Mouse (Mus musculus) ES-E14 (cell line): Measurements from ENCODE around the gene Hdac11.

Experiments
- CHD2 ChIP-seq: IDR thresholded peaks from 2 replicates; pipeline ENCODE4 v1.6.1; 2014; ENCODE audit warnings: mild to moderate bottlenecking, low read depth, low read length, inconsistent platforms
- HCFC1 ChIP-seq: IDR thresholded peaks from 2 replicates; pipeline ENCODE4 v1.6.1; 2012; ENCODE audit warnings: low read length, inconsistent platforms, borderline replicate concordance; ENCODE audit not compliant: insufficient read depth
- MAFK ChIP-seq: IDR thresholded peaks from 2 replicates; pipeline ENCODE4 v1.6.1; 2014; ENCODE audit warnings: mild to moderate bottlenecking, low read depth, low read length, inconsistent platforms; ENCODE audit not compliant: insufficient read depth
- ZC3H11A ChIP-seq: IDR thresholded peaks from 2 replicates; pipeline ENCODE4 v1.6.1; 2012; ENCODE audit warnings: low read depth, mild to moderate bottlenecking, inconsistent platforms, low read length, borderline replicate concordance

DNA sequence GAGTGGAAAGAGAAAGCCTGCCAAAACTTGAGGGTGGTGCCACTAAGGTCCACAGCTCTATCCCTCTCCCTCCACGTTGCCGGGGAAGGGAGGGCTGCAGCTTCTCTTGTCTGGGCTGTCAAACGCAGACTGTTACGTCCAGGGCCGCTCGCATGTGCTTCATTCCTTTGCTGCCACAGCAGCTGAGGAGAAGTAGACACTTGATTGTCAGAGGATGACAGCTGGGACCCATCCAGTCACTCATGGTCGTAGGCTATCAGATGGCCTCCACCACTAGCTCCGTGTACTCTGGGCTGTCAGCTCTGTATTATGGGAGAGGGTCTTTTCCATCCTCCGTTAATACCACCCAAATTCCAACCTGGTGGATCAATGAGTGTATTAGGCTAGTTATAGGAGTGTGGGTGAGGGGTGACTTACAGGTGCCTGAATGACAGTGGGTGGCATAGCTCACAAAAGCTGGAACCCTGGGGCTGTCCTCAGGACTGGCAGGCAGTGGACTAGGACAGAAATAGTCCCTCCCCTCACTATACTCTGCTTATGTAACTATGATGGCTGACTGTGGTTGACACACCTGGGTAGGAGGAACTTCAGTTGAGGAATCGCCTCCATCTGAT, 19.0 kb upstream of the Hdac11 start:
- TF ChIP-seq MAFK = no peak
- no peak for TF ChIP-seq CHD2
- TF ChIP-seq HCFC1 = no peak
- no peak for TF ChIP-seq ZC3H11A
